Mouse (Mus musculus) CH12.LX (cell line): ENCODE data around the gene Tph1. TPM values are rescaled to one million over a fixed set of nuclear protein-coding genes. Genes with fewer than 3 reads are reported as not detected.

Source experiments
- DNase-seq: peaks from one replicate; pipeline ENCODE4 v3.0.0-alpha.2; 2013; ENCODE audit errors: extremely low read depth
- H3K27ac ChIP-seq: 2 replicates; pipeline ENCODE4 v1.5.1; 2012; ENCODE audit warnings: low read depth, mild to moderate bottlenecking, control low read depth, moderate library complexity; ENCODE audit not compliant: insufficient read depth
- H3K27me3 ChIP-seq: replicated peaks from 2 replicates; pipeline ENCODE3; 2012; ENCODE audit warnings: inconsistent platforms
- H3K36me3 ChIP-seq, 2 experiments: replicated peaks in 1 of 2; 2 replicates each; pipeline versions ENCODE3 to v1.6.1; 2012; ENCODE audit warnings: inconsistent platforms in 1 of 2, low read length in 1 of 2, mild to moderate bottlenecking in 1 of 2, mixed read lengths in 1 of 2, moderate library complexity in 1 of 2; ENCODE audit not compliant: control insufficient read depth in 1 of 2, insufficient read depth in 1 of 2
- H3K4me1 ChIP-seq, 2 experiments: 2 replicates each; pipeline ENCODE4 v1.6.1; 2012; ENCODE audit warnings: inconsistent platforms in 1 of 2, moderate library complexity in 1 of 2; ENCODE audit not compliant: insufficient read depth in 2 of 2, control insufficient read depth in 1 of 2
- H3K4me2 ChIP-seq: 2 replicates; pipeline ENCODE4 v1.6.1; 2012; ENCODE audit warnings: low read depth, mild to moderate bottlenecking, control low read depth; ENCODE audit not compliant: poor library complexity, insufficient read depth, severe bottlenecking
- H3K4me3 ChIP-seq, 3 experiments: fragments of 150-350 bp in 1 of 3; sonication (generic) in 1 of 3; replicated peaks in 1 of 3; 2 replicates each; pipeline versions ENCODE3 to v1.5.1; 2011 to 2012; ENCODE audit warnings: low read depth in 2 of 3, low read length in 2 of 3, mild to moderate bottlenecking in 2 of 3, moderate library complexity in 2 of 3, control low read depth in 1 of 3, improper control_type of control experiment in 1 of 3, inconsistent platforms in 1 of 3, mixed read lengths in 1 of 3; ENCODE audit not compliant: poor library complexity in 1 of 3
- H3K79me2 ChIP-seq: replicated peaks from 2 replicates; pipeline ENCODE4 v1.6.1; 2012; ENCODE audit warnings: mild to moderate bottlenecking, moderate library complexity; ENCODE audit not compliant: control insufficient read depth, poor library complexity, insufficient read depth, severe bottlenecking; ENCODE audit errors: extremely low read depth
- H3K9ac ChIP-seq: 2 replicates; pipeline ENCODE4 v1.6.1; 2012; ENCODE audit warnings: low read depth, mild to moderate bottlenecking, control low read depth, moderate library complexity; ENCODE audit not compliant: insufficient read depth
- H3K9me3 ChIP-seq: replicated peaks from 2 replicates; pipeline ENCODE3; 2012; ENCODE audit warnings: low read length, inconsistent platforms, mixed read lengths
- CHD1 ChIP-seq: IDR thresholded peaks from 2 replicates; pipeline ENCODE4 v1.6.1; 2012; ENCODE audit warnings: low read depth, low read length, improper control_type of control experiment, inconsistent platforms
- CHD2 ChIP-seq: IDR thresholded peaks from 2 replicates; pipeline ENCODE4 v1.6.1; 2011; ENCODE audit warnings: low read length, improper control_type of control experiment
- E2F4 ChIP-seq: IDR thresholded peaks from 2 replicates; pipeline ENCODE4 v1.6.1; 2011; ENCODE audit warnings: low read depth, low read length, improper control_type of control experiment; ENCODE audit not compliant: insufficient replicate concordance
- JUN ChIP-seq: IDR thresholded peaks from 2 replicates; pipeline ENCODE4 v1.6.1; 2011; ENCODE audit warnings: low read depth, mild to moderate bottlenecking, low read length, improper control_type of control experiment, moderate library complexity; ENCODE audit not compliant: insufficient read depth
- MAFK ChIP-seq: IDR thresholded peaks from 2 replicates; pipeline ENCODE4 v1.6.1; 2011; ENCODE audit warnings: low read length, improper control_type of control experiment; ENCODE audit not compliant: insufficient replicate concordance
- NRF1 ChIP-seq: IDR thresholded peaks from 2 replicates; pipeline ENCODE4 v1.6.1; 2014; ENCODE audit warnings: low read depth, mild to moderate bottlenecking, inconsistent platforms, low read length, improper control_type of control experiment, moderate library complexity
- ZC3H11A ChIP-seq: IDR thresholded peaks from 2 replicates; pipeline ENCODE4 v1.6.1; 2012; ENCODE audit warnings: low read depth, mild to moderate bottlenecking, inconsistent platforms, low read length, improper control_type of control experiment
- ZMIZ1 ChIP-seq: IDR thresholded peaks from 2 replicates; pipeline ENCODE4 v1.6.1; 2012; ENCODE audit warnings: low read depth, mild to moderate bottlenecking, inconsistent platforms, low read length, improper control_type of control experiment
- dilution Hi-C: fragments of 300-500 bp; cut with MboI; formaldehyde crosslinking; loops from 2 replicates; pipeline ENCODE4 v1.14.3; 2020; ENCODE audit warnings: low sequenced_read_pairs; ENCODE audit not compliant: extremely low pct_unique_long_range_greater_than_20kb, extremely low pct_ligation_motif_present
- in situ Hi-C: fragments of 300-500 bp; cut with MboI; formaldehyde crosslinking; loops from 3 replicates; pipeline ENCODE4 v1.14.3; 2019; ENCODE audit warnings: low sequenced_read_pairs, low pct_ligation_motif_present, low pct_unique_long_range_greater_than_20kb, mixed read lengths
- polyA plus RNA-seq: library from polyadenylated mRNA; unstranded; fragments of >175 nt; gene quantifications from 2 replicates; pipeline ENCODE4 v1.2.1, GENCODE M21; 2012; ENCODE audit warnings: low read depth; ENCODE audit not compliant: insufficient read length
- total RNA-seq, 2 experiments: library from RNA; depleted of rRNA; stranded (reverse); fragments of 300-350 nt in 1 of 2; fragments of >200 nt in 1 of 2; gene quantifications; 2 replicates each; pipeline ENCODE4 v1.2.3; 2012 to 2014

The Tph1 gene
- total and polyA plus RNA-seq, 3 experiments, result 0.13 TPM; not detected in 2

DNA sequence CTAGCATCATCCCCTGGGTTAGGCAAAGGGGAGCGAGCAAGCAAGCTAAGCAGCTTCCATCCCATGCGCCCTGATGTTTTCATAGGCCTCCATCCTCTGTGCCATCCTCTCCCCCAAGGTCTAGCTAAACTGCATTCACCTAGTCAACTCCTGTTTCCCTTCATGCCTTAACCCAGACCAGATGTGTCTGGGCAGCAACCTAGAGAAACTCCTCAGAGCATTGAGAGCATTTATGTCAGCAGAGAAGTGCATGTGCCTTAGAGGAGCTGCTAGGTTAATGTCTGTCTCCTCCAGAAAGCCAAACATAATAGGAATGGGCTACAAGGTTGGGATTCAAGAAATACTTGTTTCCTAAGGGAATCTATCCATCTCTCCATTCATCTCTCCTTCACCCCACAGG, 75.3 kb downstream of the Tph1 start:
- dilution Hi-C loops, result no loop called here

More for the DNA sequence above, 75.3 kb downstream of the Tph1 start:
- H3K4me3 ChIP-seq, result no peak overlapping the region
- DNase-seq, result no peak
- TF ChIP-seq CHD2 (no peak), JUN (no peak), E2F4 (no peak), NRF1 (no peak), MAFK (no peak), ZMIZ1 (no peak), CHD1 (no peak), ZC3H11A (no peak)
- H3K4me1 ChIP-seq, result peaks cover 0 to 14% of the 10 kb centered on the region in 2 experiments; a peak in 2 of 4 replicates
- H3K27me3 ChIP-seq, result no peaks in the 10 kb centered on the region
- no peak overlapping the region for H3K27ac ChIP-seq
- in situ Hi-C loops, result no loop called here
- H3K36me3 ChIP-seq, result peaks cover 0 to 51% of the 10 kb centered on the region in 2 experiments
- H3K4me2 ChIP-seq, result no peak overlapping the region
- H3K9me3 ChIP-seq, result no peaks in the 10 kb centered on the region
- H3K79me2 ChIP-seq, result no peaks in the 10 kb centered on the region
- no peak overlapping the region for H3K9ac ChIP-seq

Other genes with a start within 250 kb of the Tph1 start
- 13.8 and 14.1 TPM in 2 replicates for gene Sergef, start 32.7 kb downstream of the Tph1 start, total RNA-seq (2012; rRNA removed)
- gene Sergef, start 32.7 kb downstream of the Tph1 start, total RNA-seq (2014; rRNA removed), result 13.0 and 16.3 TPM in 2 replicates
- 17.9 and 18.0 TPM in 2 replicates for gene Sergef, start 32.7 kb downstream of the Tph1 start, polyA plus RNA-seq
- gene Saal1, start 38.1 kb upstream of the Tph1 start, total RNA-seq (2012; rRNA removed), result 15.1 and 16.6 TPM in 2 replicates
- 14.7 and 15.2 TPM in 2 replicates for gene Saal1, start 38.1 kb upstream of the Tph1 start, total RNA-seq (2014; rRNA removed)
- gene Saal1, start 38.1 kb upstream of the Tph1 start, polyA plus RNA-seq, result 24.5 and 27.6 TPM in 2 replicates
- not detected in 2 replicates for gene Saa3, start 43.2 kb upstream of the Tph1 start, total RNA-seq (2012; rRNA removed)
- gene Saa3, start 43.2 kb upstream of the Tph1 start, total RNA-seq (2014; rRNA removed), result 0.59 TPM in 1 of 2 replicates, not detected in the other
- gene Saa3, start 43.2 kb upstream of the Tph1 start, polyA plus RNA-seq, result not detected in 2 replicates
- gene Saa4, start 60.1 kb upstream of the Tph1 start, total RNA-seq (2012; rRNA removed), result not detected in 2 replicates
- not detected in 2 replicates for gene Saa4, start 60.1 kb upstream of the Tph1 start, total RNA-seq (2014; rRNA removed)
- gene Saa4, start 60.1 kb upstream of the Tph1 start, polyA plus RNA-seq, result not detected in 2 replicates
- not detected in 2 replicates for gene Saa1, start 70.4 kb upstream of the Tph1 start, total RNA-seq (2012; rRNA removed)
- gene Saa1, start 70.4 kb upstream of the Tph1 start, total RNA-seq (2014; rRNA removed), result not detected in 2 replicates
- not detected in 2 replicates for gene Saa1, start 70.4 kb upstream of the Tph1 start, polyA plus RNA-seq
- not detected in 2 replicates for gene Saa2, start 79.3 kb upstream of the Tph1 start, total RNA-seq (2012; rRNA removed)
- not detected in 2 replicates for gene Saa2, start 79.3 kb upstream of the Tph1 start, total RNA-seq (2014; rRNA removed)
- gene Saa2, start 79.3 kb upstream of the Tph1 start, polyA plus RNA-seq, result not detected in 2 replicates
- 21.9 and 26.0 TPM in 2 replicates for gene Hps5, start 123.5 kb upstream of the Tph1 start, total RNA-seq (2012; rRNA removed)
- gene Hps5, start 123.5 kb upstream of the Tph1 start, total RNA-seq (2014; rRNA removed), result 17.8 and 20.3 TPM in 2 replicates
- gene Hps5, start 123.5 kb upstream of the Tph1 start, polyA plus RNA-seq, result 17.2 and 20.8 TPM in 2 replicates
- 79.2 and 103 TPM in 2 replicates for gene Gtf2h1, start 123.6 kb upstream of the Tph1 start, total RNA-seq (2012; rRNA removed)
- 161 and 198 TPM in 2 replicates for gene Gtf2h1, start 123.6 kb upstream of the Tph1 start, total RNA-seq (2014; rRNA removed)
- gene Gtf2h1, start 123.6 kb upstream of the Tph1 start, polyA plus RNA-seq, result 164 and 172 TPM in 2 replicates
- gene Ldha, start 168.9 kb upstream of the Tph1 start, total RNA-seq (2012; rRNA removed), result 702 and 970 TPM in 2 replicates
- gene Ldha, start 168.9 kb upstream of the Tph1 start, total RNA-seq (2014; rRNA removed), result 1,007 and 1,199 TPM in 2 replicates
- 1,412 and 1,555 TPM in 2 replicates for gene Ldha, start 168.9 kb upstream of the Tph1 start, polyA plus RNA-seq
- gene Ldhc, start 188.7 kb upstream of the Tph1 start, total RNA-seq (2012; rRNA removed), result not detected in 2 replicates
- not detected in 2 replicates for gene Ldhc, start 188.7 kb upstream of the Tph1 start, total RNA-seq (2014; rRNA removed)
- not detected in 2 replicates for gene Ldhc, start 188.7 kb upstream of the Tph1 start, polyA plus RNA-seq
- 19.8 and 23.8 TPM in 2 replicates for gene Tsg101, start 247.4 kb upstream of the Tph1 start, total RNA-seq (2012; rRNA removed)
- gene Tsg101, start 247.4 kb upstream of the Tph1 start, total RNA-seq (2014; rRNA removed), result 46.0 and 49.9 TPM in 2 replicates
- 84.1 and 93.5 TPM in 2 replicates for gene Tsg101, start 247.4 kb upstream of the Tph1 start, polyA plus RNA-seq